Mouse (Mus musculus) urinary bladder, postnatal 10 days (tissue): Measurements from ENCODE around the gene Stat5a.

Experiments used
- DNase-seq: peaks from one replicate; pipeline ENCODE4 v3.0.0; 2022; ENCODE audit warnings: low spot score

The Stat5a gene

DNA sequence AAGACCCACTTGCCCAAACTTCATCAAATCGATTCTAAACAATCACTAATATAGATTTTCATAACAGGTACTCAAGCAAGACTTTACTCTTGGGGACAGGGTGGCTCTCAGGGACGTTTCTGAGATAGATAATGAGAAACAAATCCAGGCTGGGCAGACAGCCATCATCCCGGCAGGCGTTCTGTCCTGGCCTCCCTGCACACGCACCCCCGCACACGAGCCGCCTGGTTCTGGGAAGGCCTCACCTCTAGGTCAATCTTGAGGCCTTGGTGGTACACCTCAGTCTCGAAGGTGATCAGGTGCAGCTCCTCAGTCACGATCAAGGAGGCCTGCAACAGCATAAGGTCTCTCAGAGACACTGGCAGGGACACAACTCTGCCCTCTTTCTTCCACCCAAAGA is 36.9 kb downstream of the Stat5a start:
- no peak for DNase-seq

GRCm38 (mm10) chr11:100897294-100898231 is 38.4 kb downstream of the Stat5a start:
- DNase-seq: no peak

DNA sequence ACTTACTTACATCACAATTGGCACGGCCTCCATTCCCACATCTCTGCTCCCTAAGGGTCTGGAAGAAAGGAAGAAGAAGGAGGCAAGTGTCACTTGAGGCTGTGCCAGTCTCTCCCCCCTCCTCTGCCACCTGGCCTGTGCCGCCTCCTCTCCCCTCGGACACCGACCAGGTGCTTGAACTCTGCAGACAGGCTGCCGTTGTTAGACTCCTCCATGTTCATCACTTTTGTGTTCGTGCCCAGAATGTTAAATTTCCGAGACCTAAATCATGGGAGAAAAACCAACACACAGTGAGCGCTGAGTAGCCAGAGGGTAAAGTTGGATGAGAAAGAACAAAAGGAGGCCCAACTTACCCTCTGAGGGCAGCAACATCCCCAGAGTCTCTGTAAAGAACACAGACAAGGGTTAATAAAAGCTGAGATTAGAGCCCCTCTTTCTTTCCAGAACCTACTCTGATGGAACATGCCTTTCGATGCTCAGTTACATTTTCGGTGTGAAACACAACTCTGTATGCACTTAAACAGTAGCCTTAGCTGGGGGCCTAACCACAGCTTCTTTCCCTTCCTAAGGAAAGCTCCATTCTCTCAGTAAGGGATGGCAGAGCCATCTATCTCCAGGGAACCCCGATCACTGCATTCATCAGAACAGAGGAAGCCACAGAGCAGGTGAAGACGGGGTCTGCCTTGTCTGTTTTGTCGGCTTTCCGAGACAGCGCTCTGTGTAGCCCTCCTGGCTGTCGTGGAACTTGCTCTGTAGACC is 39.5 kb downstream of the Stat5a start:
- DNase-seq: no peak

DNA sequence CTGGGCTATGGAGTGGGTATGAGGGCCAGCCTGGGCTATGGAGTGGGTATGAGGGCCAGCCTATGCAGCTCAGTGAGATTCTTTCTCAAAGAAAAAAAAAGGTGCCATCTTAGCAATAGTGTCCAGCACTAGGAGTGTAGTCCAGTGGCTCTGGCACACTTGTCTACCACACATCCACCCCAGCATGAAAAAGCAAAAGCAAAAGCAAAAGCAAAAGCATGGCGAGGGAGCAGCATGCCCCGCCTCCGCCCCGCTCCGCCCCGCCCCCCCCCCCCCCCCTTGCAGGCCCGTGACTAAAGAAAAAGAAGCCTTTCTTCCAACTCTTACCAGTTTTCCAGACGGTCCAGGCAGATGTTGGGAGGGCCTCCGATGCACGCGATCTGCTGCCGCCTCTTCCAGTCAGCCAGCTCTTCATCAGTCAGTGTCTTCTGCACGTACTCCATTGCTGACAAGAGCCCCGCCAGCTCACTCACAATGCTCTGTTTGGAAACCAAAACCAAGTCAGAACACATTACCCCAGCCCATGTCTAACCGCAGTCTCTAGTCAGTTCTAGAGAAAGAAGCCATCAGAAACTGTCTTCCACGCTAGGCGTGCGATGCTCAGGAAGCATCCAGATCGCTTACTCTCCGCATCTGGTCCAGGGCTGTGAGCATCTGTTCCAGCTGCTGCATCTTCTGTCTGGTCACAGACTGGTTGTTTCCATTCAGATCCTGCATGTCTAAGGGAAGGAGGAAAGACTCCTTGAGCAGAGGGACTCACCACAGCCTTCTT is 45.6 kb downstream of the Stat5a start:
- DNase-seq: no peak

- no peak for DNase-seq
Observed at GRCm38 (mm10) chr11:100905929-100906328, 46.8 kb downstream of the Stat5a start.

DNA sequence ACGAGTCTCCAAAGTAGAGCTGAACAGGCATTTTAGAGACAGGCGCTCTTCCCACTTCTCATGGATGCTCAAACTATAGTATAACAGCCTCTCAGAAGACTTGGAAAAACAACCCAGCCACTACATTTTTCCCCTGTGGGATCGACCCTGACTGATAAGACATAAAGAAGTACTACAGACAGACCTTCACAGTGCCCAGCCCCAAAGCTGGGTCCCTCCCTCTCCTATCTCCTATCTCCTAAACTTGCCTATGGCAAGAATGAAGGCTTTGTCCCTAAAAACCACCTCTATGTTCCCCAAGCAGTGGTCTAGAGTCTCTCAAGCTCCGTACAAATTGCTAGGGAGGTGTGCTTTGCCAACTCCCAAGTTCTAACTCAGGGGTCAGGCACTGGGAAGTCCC is 47.7 kb downstream of the Stat5a start:
- DNase-seq: no peak

- DNase-seq: no peak
Observed at GRCm38 (mm10) chr11:100908112-100908511, 49.0 kb downstream of the Stat5a start.

GRCm38 (mm10) chr11:100908567-100908966 is 49.4 kb downstream of the Stat5a start:
- DNase-seq: no peak

- no peak for DNase-seq
Observed at GRCm38 (mm10) chr11:100912401-100913155, 53.4 kb downstream of the Stat5a start.

DNA sequence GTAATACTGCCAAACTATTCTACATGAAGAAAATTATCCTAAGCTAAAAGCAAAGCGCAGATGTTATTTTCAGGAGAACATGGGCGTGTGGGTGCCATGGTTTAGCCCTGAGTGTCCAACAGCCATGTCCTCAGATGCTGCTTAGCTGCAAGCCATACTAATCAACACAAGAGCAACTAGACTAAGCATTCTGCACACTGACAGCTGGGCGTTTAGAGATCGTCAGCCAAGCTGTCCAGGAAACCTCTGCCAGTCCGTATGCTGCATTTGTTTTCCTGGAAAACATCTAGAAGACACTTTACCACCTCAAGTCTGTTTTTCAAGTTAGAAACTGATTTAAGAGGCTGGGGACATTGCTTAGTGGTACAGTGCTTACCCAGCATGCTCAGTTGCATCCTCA is 55.3 kb downstream of the Stat5a start:
- no peak for DNase-seq

DNA sequence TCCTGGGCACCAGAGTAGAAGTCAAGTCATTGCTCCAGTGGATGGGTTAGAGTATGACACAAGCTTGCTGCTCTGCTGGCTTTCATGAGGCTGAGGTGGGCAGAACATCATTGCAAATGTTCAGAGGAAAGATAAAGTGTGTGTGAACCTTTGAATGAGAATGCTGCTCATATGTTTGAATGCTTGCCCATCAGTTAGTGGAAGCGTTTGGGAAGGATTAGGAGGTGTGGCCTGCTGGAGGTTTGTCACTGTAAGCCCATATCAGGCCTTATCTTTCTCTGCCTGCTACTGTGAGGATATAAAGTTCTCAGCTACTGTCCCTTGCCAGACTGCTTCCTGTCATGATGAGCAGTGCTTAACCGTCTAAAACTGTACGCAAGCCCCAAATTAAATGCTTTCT is 55.9 kb downstream of the Stat5a start:
- DNase-seq: no peak

DNA sequence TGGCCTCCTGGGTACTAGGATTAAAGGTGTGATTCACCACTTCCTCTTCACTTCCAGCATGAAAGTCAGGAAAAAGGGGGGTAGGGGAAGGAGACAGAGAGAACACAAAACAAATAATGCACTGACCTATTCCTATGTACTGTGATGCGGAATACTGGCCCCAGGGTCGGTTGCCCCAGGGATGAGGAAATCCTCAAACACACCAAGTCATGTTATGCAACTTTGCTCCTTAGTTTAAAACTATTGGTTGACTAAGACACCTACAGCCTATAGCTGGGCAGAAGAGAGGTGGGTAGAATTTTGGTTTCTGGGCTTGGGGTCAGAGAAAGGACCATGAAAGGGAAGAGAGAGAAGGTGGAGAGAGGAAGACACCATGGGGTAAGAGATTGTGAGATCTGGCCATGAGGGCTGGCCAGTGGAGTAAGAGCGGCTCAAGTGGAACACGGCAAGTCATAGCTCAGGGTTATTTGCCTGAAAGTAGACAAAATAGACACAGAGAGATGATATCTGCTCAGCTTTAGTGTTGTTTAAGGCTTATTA is 57.4 kb downstream of the Stat5a start:
- no peak for DNase-seq

- DNase-seq: no peak
Observed at GRCm38 (mm10) chr11:100918007-100918406, 58.9 kb downstream of the Stat5a start.

GRCm38 (mm10) chr11:100920887-100921624 is 61.9 kb downstream of the Stat5a start:
- no peak for DNase-seq

- no peak for DNase-seq
Observed at GRCm38 (mm10) chr11:100924386-100924919, 65.3 kb downstream of the Stat5a start.

GRCm38 (mm10) chr11:100927386-100927785 is 68.2 kb downstream of the Stat5a start:
- DNase-seq: no peak

- no peak for DNase-seq
Observed at GRCm38 (mm10) chr11:100930611-100931010, 71.5 kb downstream of the Stat5a start.

DNA sequence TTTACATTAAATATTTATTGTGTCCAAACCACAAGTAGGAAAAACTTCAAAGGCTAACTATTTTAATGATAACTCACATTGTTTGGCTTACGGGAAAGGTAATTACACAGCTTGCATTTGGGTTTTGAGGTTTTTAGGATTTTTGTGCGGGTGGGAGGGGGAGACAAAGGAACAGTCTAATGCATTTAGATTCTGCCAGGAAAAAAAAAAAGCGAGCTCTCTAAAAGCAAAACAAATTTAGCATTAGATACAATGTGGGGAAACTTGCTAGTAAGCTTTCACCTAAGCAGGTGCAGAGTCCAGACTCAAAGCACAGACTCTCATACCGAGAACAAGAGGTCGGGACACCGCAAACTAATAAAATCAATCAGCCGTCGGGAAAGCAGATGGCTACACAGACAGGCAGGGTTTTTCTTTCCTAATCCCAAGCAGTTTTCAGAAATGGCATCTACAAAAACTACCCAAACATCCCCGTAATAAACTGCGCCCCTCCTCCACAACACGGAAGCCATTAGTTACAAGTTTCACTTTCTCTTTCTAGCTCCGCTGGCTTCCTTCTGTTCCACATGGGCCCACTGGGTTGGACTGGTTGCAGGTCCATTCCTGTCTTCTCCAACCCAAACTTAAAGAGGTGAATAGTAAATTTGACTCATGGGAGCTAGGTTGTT is 72.2 kb downstream of the Stat5a start:
- DNase-seq: no peak
